Mouse (Mus musculus) left cerebral cortex, adult 2 months (tissue): ENCODE results near the gene Limd1. TPM values are rescaled to one million over a fixed set of nuclear protein-coding genes. Genes with fewer than 3 reads are reported as not detected.

Experiments used
- DNase-seq, 2 experiments: peaks; one replicate each; pipeline ENCODE4 v3.0.0; 2021 to 2022; ENCODE audit warnings: low spot score in 2 of 2, mixed read lengths in 1 of 2; ENCODE audit errors: extremely low spot score in 1 of 2
- H3K27ac ChIP-seq: fragments of 200-600 bp; 2 replicates; pipeline ENCODE4 v1.8.1; 2022
- H3K4me3 ChIP-seq: fragments of 200-600 bp; 2 replicates; pipeline ENCODE4 v1.8.1; 2022
- CTCF ChIP-seq: fragments of 200-600 bp; IDR thresholded peaks from 2 replicates; pipeline ENCODE4 v1.8.1; 2022; ENCODE audit warnings: antibody characterized with exemption, mild to moderate bottlenecking, moderate library complexity
- intact Hi-C: fragments of 180-260 bp; cut with DNase I; formaldehyde crosslinking; loops from one replicate; pipeline ENCODE4 v1.15.1; 2025
- total RNA-seq, 2 experiments: library from RNA; stranded (reverse); gene quantifications; 2 replicates each; pipeline ENCODE4 v1.2.3; 2021

Gene Limd1
- total RNA-seq, 2 experiments from 2014 or later: 6.2 to 7.8 TPM

GRCm38 (mm10) chr9:123539823-123540222, 61.3 kb downstream of the Limd1 start:
- H3K27ac ChIP-seq: no peak overlapping the region
- intact Hi-C loops: no loop called here
- DNase-seq: no peak
- no peak for TF ChIP-seq CTCF
- H3K4me3 ChIP-seq: no peak overlapping the region

- no peak for DNase-seq
- no peak for TF ChIP-seq CTCF
- Histone ChIP-seq H3K4me3 (no peak overlapping the region), H3K27ac (no peak overlapping the region)
- intact Hi-C loops: loop anchor here (10.0 kb wide), 1 partner anchor 150 kb away; no protein-coding TSS in a partner anchor
Observed at GRCm38 (mm10) chr9:123554599-123554998, 76.1 kb downstream of the Limd1 start.

Other genes starting within 250 kb of the Limd1 start
- gene Tmem158, start 217.9 kb upstream of the Limd1 start, total RNA-seq: 10 to 100 TPM; 44.7 to 60.5 TPM
- 10 to 100 TPM; 29.6 to 56.2 TPM for gene Lars2, start 111.8 kb upstream of the Limd1 start, total RNA-seq
- 10 to 100 TPM; 62.2 to 62.3 TPM for gene Sacm1l, start 51.1 kb downstream of the Limd1 start, total RNA-seq
- under 1 TPM; 0.37 to 0.52 TPM for gene Slc6a20b, start 153.9 kb downstream of the Limd1 start, total RNA-seq
- under 1 TPM; 0.12 to 0.20 TPM for gene Ccr9, start 199.7 kb downstream of the Limd1 start, total RNA-seq
- gene Slc6a20a, start 200.2 kb downstream of the Limd1 start, total RNA-seq: 10 to 100 TPM; 18.9 to 24.4 TPM
- 10 to 100 TPM; 69.2 to 77.4 TPM for gene Lztfl1, start 239.0 kb downstream of the Limd1 start, total RNA-seq